Mouse (Mus musculus): ENCODE data around the gene Pxn. TPM values are rescaled to one million over a fixed set of nuclear protein-coding genes. Genes with fewer than 3 reads are reported as not detected.
"Not testable (repeated sequence)": the region's sequence is repeated elsewhere in the genome, so short reads cannot be mapped to it uniquely, and the experiment has no call there.

The Pxn gene
- total RNA-seq, 2 experiments from 2014 or later = 58.9 to 64.7 TPM

GRCm38 (mm10) chr5:115507267-115507980 lies 948 bp downstream of the Pxn start:
- intact Hi-C loops (cut with DNase I) = no loop called here
- DNase-seq = no peak

- peak; percentile 72 to 74 for DNase-seq
Observed at GRCm38 (mm10) chr5:115507981-115508858, 1.7 kb downstream of the Pxn start.

GRCm38 (mm10) chr5:115508859-115509147 lies 2.3 kb downstream of the Pxn start:
- DNase-seq = peak; percentile 67 to 71
- intact Hi-C loops (cut with DNase I) = no loop called here

More at GRCm38 (mm10) chr5:115507981-115508858, 1.7 kb downstream of the Pxn start:
- intact Hi-C loops (cut with DNase I) = no loop called here

- DNase-seq = peak; percentile 69 to 70
- intact Hi-C loops (cut with DNase I) = no loop called here
Observed at GRCm38 (mm10) chr5:115509321-115509761, 2.9 kb downstream of the Pxn start.

GRCm38 (mm10) chr5:115509790-115510689 lies 3.6 kb downstream of the Pxn start:
- intact Hi-C loops (cut with DNase I) = no loop called here
- peak in 1 of 2 experiments; percentile 58 for DNase-seq

- intact Hi-C loops (cut with DNase I) = no loop called here
- DNase-seq = no peak
Observed at GRCm38 (mm10) chr5:115512375-115512774, 5.9 kb downstream of the Pxn start.

GRCm38 (mm10) chr5:115513246-115513645 lies 6.8 kb downstream of the Pxn start:
- intact Hi-C loops (cut with DNase I) = no loop called here
- DNase-seq = no peak

GRCm38 (mm10) chr5:115513721-115514120 lies 7.2 kb downstream of the Pxn start:
- intact Hi-C loops (cut with DNase I) = no loop called here

GRCm38 (mm10) chr5:115514346-115514745 lies 7.9 kb downstream of the Pxn start:
- intact Hi-C loops (cut with DNase I) = no loop called here
- DNase-seq = no peak

More at GRCm38 (mm10) chr5:115513721-115514120, 7.2 kb downstream of the Pxn start:
- DNase-seq = no peak

- intact Hi-C loops (cut with DNase I) = no loop called here
Observed at GRCm38 (mm10) chr5:115514896-115515587, 8.6 kb downstream of the Pxn start.

GRCm38 (mm10) chr5:115516081-115516907 lies 9.8 kb downstream of the Pxn start:
- DNase-seq = peak; percentile 65 to 73
- intact Hi-C loops (cut with DNase I) = no loop called here

More at GRCm38 (mm10) chr5:115514896-115515587, 8.6 kb downstream of the Pxn start:
- peak; percentile 85 to 88 for DNase-seq

- DNase-seq = no peak
- intact Hi-C loops (cut with DNase I) = no loop called here
Observed at GRCm38 (mm10) chr5:115516908-115517307, 10.4 kb downstream of the Pxn start.

GRCm38 (mm10) chr5:115517501-115517900 lies 11.0 kb downstream of the Pxn start:
- no peak for DNase-seq
- intact Hi-C loops (cut with DNase I) = no loop called here

- DNase-seq; intact Hi-C loops (cut with DNase I): not testable (repeated sequence)
Observed at GRCm38 (mm10) chr5:115518214-115518613, 11.7 kb downstream of the Pxn start.

GRCm38 (mm10) chr5:115520325-115520869 lies 13.9 kb downstream of the Pxn start:
- intact Hi-C loops (cut with DNase I) = no loop called here
- no peak for DNase-seq

GRCm38 (mm10) chr5:115521553-115522461 lies 15.3 kb downstream of the Pxn start:
- peak; percentile 60 to 64 for DNase-seq
- intact Hi-C loops (cut with DNase I) = no loop called here

GRCm38 (mm10) chr5:115522531-115522930 lies 16.1 kb downstream of the Pxn start:
- intact Hi-C loops (cut with DNase I) = no loop called here
- peak in 1 of 2 experiments; percentile 4 for DNase-seq

GRCm38 (mm10) chr5:115522981-115523499 lies 16.6 kb downstream of the Pxn start:
- no peak for DNase-seq
- intact Hi-C loops (cut with DNase I) = no loop called here
